Comparison of ENCODE assay signal across 24 mouse cellular contexts in genomic region chr15:12481261-12481660, GRCm38 (mm10).
DNase-seq lines count a peak whose midpoint lies in the region; ATAC-seq lines count a peak whose summit lies in the region.
"Had no signal": no experiment of that assay in that cellular context is flagged by ENCODE, and none has a peak within 500 bp of the region (broad histone marks: within the 10 kb centered on the region; RNA-seq: fewer than 3 reads in every experiment).

No protein-coding gene starts in this region.

- H3K4me1 ChIP-seq in hindbrain, embryonic 10.5 days (replicated peaks) = peaks cover 27% of the 10 kb centered on the region
- peaks cover 2% of the 10 kb centered on the region for H3K4me1 ChIP-seq in hindbrain, embryonic 16.5 days (ENCODE audit: control insufficient read depth, insufficient read depth, low read depth, low read length)
- peaks cover 7% of the 10 kb centered on the region for H3K4me1 ChIP-seq in midbrain, embryonic 16.5 days (ENCODE audit: control insufficient read depth, insufficient read depth, low read length)
- H3K4me1 ChIP-seq in midbrain, embryonic 11.5 days (ENCODE audit: control insufficient read depth, insufficient read depth, low read length) = peaks cover 15% of the 10 kb centered on the region
- H3K4me1 ChIP-seq in embryonic facial prominence, embryonic 15.5 days = peaks cover 25% of the 10 kb centered on the region
- H3K4me1 ChIP-seq in intestine, embryonic 15.5 days (replicated peaks) = 0 out of 2 replicates have a peak, but pooled peaks cover 7% of the 10 kb centered on the region

- H3K4me3 ChIP-seq in hindbrain, embryonic 10.5 days = no peak overlapping the region
- no peak overlapping the region for H3K4me3 ChIP-seq in hindbrain, embryonic 16.5 days (ENCODE audit: low read length)
- H3K4me3 ChIP-seq in midbrain, embryonic 16.5 days (ENCODE audit: low read depth, low read length) = no peak overlapping the region
- H3K4me3 ChIP-seq in midbrain, embryonic 11.5 days (ENCODE audit: low read depth, low read length) = no peak overlapping the region
- H3K4me3 ChIP-seq in embryonic facial prominence, embryonic 15.5 days (replicated peaks) = no peak overlapping the region
- H3K4me3 ChIP-seq in intestine, embryonic 15.5 days (replicated peaks) = no peak overlapping the region
- H3K4me3 ChIP-seq: liver, embryonic 12.5 days; megakaryocyte, embryonic 14.5 days; neural tube, embryonic 12.5 days had no signal

- H3K4me2 ChIP-seq in hindbrain, embryonic 16.5 days (ENCODE audit: low read length) = no peak overlapping the region
- H3K4me2 ChIP-seq in midbrain, embryonic 16.5 days (ENCODE audit: low read length) = no peak overlapping the region
- no peak overlapping the region for H3K4me2 ChIP-seq in midbrain, embryonic 11.5 days
- no peak overlapping the region for H3K4me2 ChIP-seq in embryonic facial prominence, embryonic 15.5 days (replicated peaks)
- no peak overlapping the region for H3K4me2 ChIP-seq in intestine, embryonic 15.5 days (replicated peaks)
- H3K4me2 ChIP-seq: liver, embryonic 12.5 days; neural tube, embryonic 12.5 days had no signal

- no peaks in the 10 kb centered on the region for H3K36me3 ChIP-seq in hindbrain, embryonic 10.5 days
- H3K36me3 ChIP-seq in hindbrain, embryonic 16.5 days (ENCODE audit: control insufficient read depth, insufficient read depth, low read length) = no peaks in the 10 kb centered on the region
- no peaks in the 10 kb centered on the region for H3K36me3 ChIP-seq in midbrain, embryonic 16.5 days (ENCODE audit: control insufficient read depth, insufficient read depth, low read length)
- H3K36me3 ChIP-seq in midbrain, embryonic 11.5 days (ENCODE audit: control insufficient read depth, insufficient read depth, low read length) = no peaks in the 10 kb centered on the region
- H3K36me3 ChIP-seq in embryonic facial prominence, embryonic 15.5 days = no peaks in the 10 kb centered on the region
- H3K36me3 ChIP-seq in intestine, embryonic 15.5 days = no peaks in the 10 kb centered on the region
- H3K36me3 ChIP-seq: liver, embryonic 12.5 days; neural tube, embryonic 12.5 days had no signal

- no peaks in the 10 kb centered on the region for H3K27me3 ChIP-seq in hindbrain, embryonic 10.5 days (ENCODE audit: insufficient read depth, poor library complexity, severe bottlenecking)
- no peaks in the 10 kb centered on the region for H3K27me3 ChIP-seq in hindbrain, embryonic 16.5 days (replicated peaks; ENCODE audit: control insufficient read depth, insufficient read depth, low read length)
- H3K27me3 ChIP-seq in midbrain, embryonic 16.5 days (ENCODE audit: control insufficient read depth, insufficient read depth, low read depth, low read length) = no peaks in the 10 kb centered on the region
- no peaks in the 10 kb centered on the region for H3K27me3 ChIP-seq in midbrain, embryonic 11.5 days (ENCODE audit: control insufficient read depth, insufficient read depth, low read length)
- H3K27me3 ChIP-seq in embryonic facial prominence, embryonic 15.5 days = no peaks in the 10 kb centered on the region
- H3K27me3 ChIP-seq in intestine, embryonic 15.5 days (replicated peaks) = no peaks in the 10 kb centered on the region
- H3K27me3 ChIP-seq: liver, embryonic 12.5 days; neural tube, embryonic 12.5 days had no signal

- no peaks in the 10 kb centered on the region; the same call in 1 of the 2 replicates for H3K9me3 ChIP-seq in hindbrain, embryonic 10.5 days
- H3K9me3 ChIP-seq in hindbrain, embryonic 16.5 days (ENCODE audit: control insufficient read depth, low read length) = no peaks in the 10 kb centered on the region
- H3K9me3 ChIP-seq in midbrain, embryonic 16.5 days (replicated peaks; ENCODE audit: control insufficient read depth, low read length, poor library complexity, severe bottlenecking) = no peaks in the 10 kb centered on the region
- H3K9me3 ChIP-seq in midbrain, embryonic 11.5 days (ENCODE audit: control insufficient read depth, low read length) = no peaks in the 10 kb centered on the region
- no peaks in the 10 kb centered on the region for H3K9me3 ChIP-seq in embryonic facial prominence, embryonic 15.5 days (replicated peaks)
- no peaks in the 10 kb centered on the region for H3K9me3 ChIP-seq in intestine, embryonic 15.5 days
- H3K9me3 ChIP-seq: liver, embryonic 12.5 days; neural tube, embryonic 12.5 days had no signal

- peak overlapping the region; percentile 83; the same call in 1 of the 2 replicates for H3K27ac ChIP-seq in hindbrain, embryonic 10.5 days
- H3K27ac ChIP-seq in hindbrain, embryonic 16.5 days (ENCODE audit: low read depth, low read length) = no peak overlapping the region
- peak overlapping the region; percentile 26; the same call in 1 of the 2 replicates for H3K27ac ChIP-seq in midbrain, embryonic 16.5 days (ENCODE audit: low read length)
- H3K27ac ChIP-seq in midbrain, embryonic 11.5 days (ENCODE audit: low read depth, low read length) = no peak overlapping the region
- H3K27ac ChIP-seq in embryonic facial prominence, embryonic 15.5 days (replicated peaks) = peak overlapping the region; percentile 12; the same call in 1 of the 2 replicates
- no peak overlapping the region for H3K27ac ChIP-seq in intestine, embryonic 15.5 days
- H3K27ac ChIP-seq: liver, embryonic 12.5 days; neural tube, embryonic 12.5 days had no signal

- no peak for ATAC-seq in hindbrain, embryonic 16.5 days
- no peak for ATAC-seq in midbrain, embryonic 16.5 days
- no peak for ATAC-seq in midbrain, embryonic 11.5 days (ENCODE audit: low FRiP score)
- no peak for ATAC-seq in embryonic facial prominence, embryonic 15.5 days (ENCODE audit: insufficient number of reproducible peaks, low FRiP score, low TSS enrichment, low read depth)
- ATAC-seq in megakaryocyte progenitor cell, adult 5-6 weeks (replicated peaks; ENCODE audit: poor library complexity) = peak; percentile 67
- no peak for ATAC-seq in intestine, embryonic 15.5 days
- ATAC-seq: liver, embryonic 12.5 days had no signal

- H3K9ac ChIP-seq in hindbrain, embryonic 16.5 days (ENCODE audit: low read depth, low read length) = no peak overlapping the region
- no peak overlapping the region for H3K9ac ChIP-seq in midbrain, embryonic 16.5 days (ENCODE audit: low read depth, low read length)
- no peak overlapping the region for H3K9ac ChIP-seq in midbrain, embryonic 11.5 days (ENCODE audit: low read length)
- H3K9ac ChIP-seq in embryonic facial prominence, embryonic 15.5 days = no peak overlapping the region
- no peak overlapping the region for H3K9ac ChIP-seq in intestine, embryonic 15.5 days
- H3K9ac ChIP-seq: forebrain, postnatal 0 days; liver, embryonic 12.5 days; neural tube, embryonic 12.5 days had no signal

- WGBS in hindbrain, embryonic 10.5 days = 83% methylated on average over 5 of the region's 5 CpGs
- 75% methylated on average over 5 of the region's 5 CpGs for WGBS in hindbrain, embryonic 16.5 days
- WGBS in midbrain, embryonic 16.5 days = 68% methylated on average over 5 of the region's 5 CpGs
- 85% methylated on average over 5 of the region's 5 CpGs for WGBS in midbrain, embryonic 11.5 days
- WGBS in embryonic facial prominence, embryonic 15.5 days = 46% methylated on average over 5 of the region's 5 CpGs
- WGBS in intestine, embryonic 15.5 days = 69% methylated on average over 5 of the region's 5 CpGs

- no peak for DNase-seq in hindbrain, embryonic 10.5 days (ENCODE audit: low spot score)
- no peak for DNase-seq in midbrain, embryonic 11.5 days (ENCODE audit: low spot score, missing footprints)
- DNase-seq in testis, postnatal 10 days (ENCODE audit: low spot score) = no peak
- DNase-seq: adrenal gland, adult 2 months; B cell, adult 2 months; cerebellum, adult 11-12 months; cerebellum, postnatal 10 days; forebrain, postnatal 0 days; gastrocnemius, postnatal 36 days; heart, postnatal 36 days; kidney, adult 18-20 months; lung, adult 2 months; lung, postnatal 14 days; right cerebral cortex, postnatal 14 days; thymus, adult 2 months; thymus, postnatal 4 days had no signal

Comparison
In these comparisons a context has a peak if more than half of its experiments do, and no peak if none do; other contexts are left out.
1. H3K27ac ChIP-seq: peak in hindbrain, embryonic 10.5 days (single experiment), midbrain, embryonic 16.5 days (single experiment) and embryonic facial prominence, embryonic 15.5 days (single experiment); none in hindbrain, embryonic 16.5 days (single experiment), midbrain, embryonic 11.5 days (single experiment) and intestine, embryonic 15.5 days (single experiment).